Mouse (Mus musculus): ENCODE results near the gene Taok3. TPM values are rescaled to one million over a fixed set of nuclear protein-coding genes. Genes with fewer than 3 reads are reported as not detected.
A peak's percentile ranks its signal among the peaks of the same experiment; 100 is the strongest.

Taok3 gene
- polyA plus RNA-seq, 1 experiment = 11.1 TPM

- TF ChIP-seq CTCF (conservative IDR thresholded peaks at IDR 0.05; ENCODE audit: insufficient read depth, insufficient read length, low read depth, low read length) (no peak), POLR2A (IDR thresholded peaks at IDR 0.05; ENCODE audit: low read depth, low read length) (no peak)
- 19% methylated on average over 14 of the region's 14 CpGs for WGBS
- DNase-seq = peak; percentile 83
- Histone ChIP-seq H3K27me3 (replicated peaks; ENCODE audit: control insufficient read depth, insufficient read depth, low read length) (no peaks in the 10 kb centered on the region), H3K4me1 (ENCODE audit: control insufficient read depth, insufficient read depth, low read length) (no peaks in the 10 kb centered on the region), H3K36me3 (ENCODE audit: control insufficient read depth, insufficient read depth, low read length) (no peaks in the 10 kb centered on the region), H3K4me3 (ENCODE audit: insufficient read depth, low read depth, low read length) (peak overlapping the region; percentile 19; the same call in 1 of the 2 replicates), H3K27ac (ENCODE audit: insufficient read depth, low read depth, low read length) (no peak overlapping the region)
Measured at GRCm38 (mm10) chr5:117313420-117313819, 193.5 kb downstream of the Taok3 start.

GRCm38 (mm10) chr5:117313909-117314308, 194.0 kb downstream of the Taok3 start:
- no peaks in the 10 kb centered on the region for H3K36me3 ChIP-seq (ENCODE audit: control insufficient read depth, insufficient read depth, low read length)
- TF ChIP-seq POLR2A (IDR thresholded peaks at IDR 0.05; ENCODE audit: low read depth, low read length) (no peak), CTCF (conservative IDR thresholded peaks at IDR 0.05; ENCODE audit: insufficient read depth, insufficient read length, low read depth, low read length) (no peak)

GRCm38 (mm10) chr5:117314587-117315428, 194.9 kb downstream of the Taok3 start:
- Histone ChIP-seq H3K27ac (ENCODE audit: insufficient read depth, low read depth, low read length) (no peak overlapping the region), H3K4me1 (ENCODE audit: control insufficient read depth, insufficient read depth, low read length) (no peaks in the 10 kb centered on the region), H3K27me3 (replicated peaks; ENCODE audit: control insufficient read depth, insufficient read depth, low read length) (no peaks in the 10 kb centered on the region), H3K36me3 (ENCODE audit: control insufficient read depth, insufficient read depth, low read length) (no peaks in the 10 kb centered on the region), H3K4me3 (ENCODE audit: insufficient read depth, low read depth, low read length) (no peak overlapping the region)
- TF ChIP-seq CTCF (conservative IDR thresholded peaks at IDR 0.05; ENCODE audit: insufficient read depth, insufficient read length, low read depth, low read length) (no peak), POLR2A (IDR thresholded peaks at IDR 0.05; ENCODE audit: low read depth, low read length) (no peak)
- DNase-seq = no peak
- 59% methylated on average over 9 of the region's 9 CpGs for WGBS

More at GRCm38 (mm10) chr5:117313909-117314308, 194.0 kb downstream of the Taok3 start:
- DNase-seq = no peak
- no peaks in the 10 kb centered on the region for H3K27me3 ChIP-seq (replicated peaks; ENCODE audit: control insufficient read depth, insufficient read depth, low read length)
- no peaks in the 10 kb centered on the region for H3K4me1 ChIP-seq (ENCODE audit: control insufficient read depth, insufficient read depth, low read length)
- H3K27ac ChIP-seq (ENCODE audit: insufficient read depth, low read depth, low read length) = no peak overlapping the region
- H3K4me3 ChIP-seq (ENCODE audit: insufficient read depth, low read depth, low read length) = no peak overlapping the region
- WGBS = 48% methylated on average over 10 of the region's 10 CpGs

- DNase-seq = peak; percentile 81
- peak within 1 kb of the TSS; percentile 89 for H3K4me3 ChIP-seq (ENCODE audit: insufficient read depth, low read depth, low read length)
- H3K36me3 ChIP-seq (ENCODE audit: control insufficient read depth, insufficient read depth, low read length) = no peaks in the 10 kb centered on the region
- WGBS = under 1% methylated on average over 80 of the region's 81 CpGs
- H3K27me3 ChIP-seq (replicated peaks; ENCODE audit: control insufficient read depth, insufficient read depth, low read length) = no peaks in the 10 kb centered on the region
- peak within 1 kb of the TSS; percentile 71 for H3K27ac ChIP-seq (ENCODE audit: insufficient read depth, low read depth, low read length)
- H3K4me1 ChIP-seq (ENCODE audit: control insufficient read depth, insufficient read depth, low read length) = no peaks in the 10 kb centered on the region
- no peak for TF ChIP-seq POLR2A (IDR thresholded peaks at IDR 0.05; ENCODE audit: low read depth, low read length)
- no peak for TF ChIP-seq CTCF (conservative IDR thresholded peaks at IDR 0.05; ENCODE audit: insufficient read depth, insufficient read length, low read depth, low read length)
Measured at GRCm38 (mm10) chr5:117318741-117319629, 199.1 kb downstream of the Taok3 start, which contains the start of gene Vsig10. TSS of gene Vsig10 (plus strand) at chr5:117319083.

- 96% methylated on average over 9 of the region's 9 CpGs for WGBS
- H3K27me3 ChIP-seq (replicated peaks; ENCODE audit: control insufficient read depth, insufficient read depth, low read length) = no peaks in the 10 kb centered on the region
- no peaks in the 10 kb centered on the region for H3K4me1 ChIP-seq (ENCODE audit: control insufficient read depth, insufficient read depth, low read length)
- TF ChIP-seq CTCF (conservative IDR thresholded peaks at IDR 0.05; ENCODE audit: insufficient read depth, insufficient read length, low read depth, low read length) = no peak
- no peak for TF ChIP-seq POLR2A (IDR thresholded peaks at IDR 0.05; ENCODE audit: low read depth, low read length)
- DNase-seq = no peak
- H3K4me3 ChIP-seq (ENCODE audit: insufficient read depth, low read depth, low read length) = no peak overlapping the region
- H3K36me3 ChIP-seq (ENCODE audit: control insufficient read depth, insufficient read depth, low read length) = no peaks in the 10 kb centered on the region
- no peak overlapping the region for H3K27ac ChIP-seq (ENCODE audit: insufficient read depth, low read depth, low read length)
Measured at GRCm38 (mm10) chr5:117323751-117324150, 203.8 kb downstream of the Taok3 start.

Other genes starting within 250 kb of the Taok3 start
- gene Suds3, start 4.0 kb upstream of the Taok3 start, polyA plus RNA-seq (2012; rRNA removed) = 84.9 and 85.8 TPM in 2 replicates
- gene Pebp1, start 167.5 kb downstream of the Taok3 start, polyA plus RNA-seq (2012; rRNA removed) = 909 and 1,151 TPM in 2 replicates
- 17.2 and 20.8 TPM in 2 replicates for gene Vsig10, start 199.0 kb downstream of the Taok3 start, polyA plus RNA-seq (2012; rRNA removed)
- 205 and 234 TPM in 2 replicates for gene Wsb2, start 237.2 kb downstream of the Taok3 start, polyA plus RNA-seq (2012; rRNA removed)

All from kidney, adult 2 months (tissue).